Mouse (Mus musculus): ENCODE data around the gene U2af1l4. TPM values are rescaled to one million over a fixed set of nuclear protein-coding genes. Genes with fewer than 3 reads are reported as not detected.
A peak's percentile ranks its signal among the peaks of the same experiment; 100 is the strongest.

The U2af1l4 gene
- polyA plus RNA-seq, 1 experiment from 2014 or later = 86.0 TPM

- Histone ChIP-seq H3K9ac (replicated peaks; ENCODE audit: low read depth) (no peak overlapping the region), H3K4me2 (replicated peaks; ENCODE audit: low read depth, low read length) (no peak overlapping the region), H3K4me3 (ENCODE audit: low read depth, low read length) (no peak overlapping the region), H3K4me1 (ENCODE audit: insufficient read depth, low read depth, low read length) (no peaks in the 10 kb centered on the region; the same call in 1 of the 2 replicates), H3K27me3 (replicated peaks; ENCODE audit: insufficient read depth, low read length) (no peaks in the 10 kb centered on the region), H3K27ac (ENCODE audit: low read length) (peak overlapping the region; percentile 91), H3K36me3 (ENCODE audit: insufficient read depth, low read length) (no peaks in the 10 kb centered on the region), H3K9me3 (ENCODE audit: low read length) (no peaks in the 10 kb centered on the region)
- TF ChIP-seq CTCF (IDR thresholded peaks at IDR 0.05) = no peak
- TF ChIP-seq EP300 (IDR thresholded peaks at IDR 0.05) = peak; percentile 99
- DNase-seq (ENCODE audit: low spot score) = peak; percentile 96
- 27% methylated on average over 3 of the region's 3 CpGs for WGBS
- peak; percentile 76 for ATAC-seq
These were observed 39.5 kb downstream of the U2af1l4 start for GRCm38 (mm10) chr7:30602583-30602982.

DNA sequence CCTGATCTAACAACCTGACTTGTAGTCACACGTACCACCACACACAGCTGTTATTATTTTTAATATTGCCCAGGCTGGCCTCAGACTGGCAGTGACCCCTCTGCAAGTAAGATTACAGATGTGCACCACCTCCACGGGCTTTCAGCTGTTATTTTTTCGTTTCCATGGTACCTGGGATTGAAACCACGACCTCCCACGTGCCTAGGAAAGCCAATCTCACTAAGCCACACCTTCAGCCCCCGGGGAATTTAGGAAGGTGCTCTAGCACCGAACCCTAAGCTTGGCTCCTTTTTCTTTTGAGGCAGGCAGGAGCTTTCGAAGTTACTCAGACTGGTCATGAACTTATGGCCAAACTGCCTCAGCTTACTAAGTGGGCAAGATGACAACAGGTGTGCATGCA is 41.3 kb downstream of the U2af1l4 start:
- Histone ChIP-seq H3K27ac (ENCODE audit: low read length) (no peak overlapping the region), H3K27me3 (replicated peaks; ENCODE audit: insufficient read depth, low read length) (no peaks in the 10 kb centered on the region), H3K4me1 (ENCODE audit: insufficient read depth, low read depth, low read length) (no peaks in the 10 kb centered on the region), H3K9ac (replicated peaks; ENCODE audit: low read depth) (no peak overlapping the region), H3K4me2 (replicated peaks; ENCODE audit: low read depth, low read length) (no peak overlapping the region), H3K36me3 (ENCODE audit: insufficient read depth, low read length) (no peaks in the 10 kb centered on the region), H3K9me3 (ENCODE audit: low read length) (no peaks in the 10 kb centered on the region), H3K4me3 (ENCODE audit: low read depth, low read length) (no peak overlapping the region)
- ATAC-seq = no peak
- TF ChIP-seq CTCF (IDR thresholded peaks at IDR 0.05) (no peak), EP300 (IDR thresholded peaks at IDR 0.05) (no peak)
- WGBS = 40% methylated on average over 8 of the region's 8 CpGs
- no peak for DNase-seq (ENCODE audit: low spot score)

- no peak overlapping the region for H3K9ac ChIP-seq (replicated peaks; ENCODE audit: low read depth)
- no peaks in the 10 kb centered on the region for H3K4me1 ChIP-seq (ENCODE audit: insufficient read depth, low read depth, low read length)
- H3K36me3 ChIP-seq (ENCODE audit: insufficient read depth, low read length) = no peaks in the 10 kb centered on the region
- H3K4me3 ChIP-seq (ENCODE audit: low read depth, low read length) = no peak overlapping the region
- H3K27ac ChIP-seq (ENCODE audit: low read length) = no peak overlapping the region
- WGBS = 83% methylated on average over 8 of the region's 8 CpGs
- H3K27me3 ChIP-seq (replicated peaks; ENCODE audit: insufficient read depth, low read length) = no peaks in the 10 kb centered on the region
- H3K4me2 ChIP-seq (replicated peaks; ENCODE audit: low read depth, low read length) = no peak overlapping the region
- ATAC-seq (no peak), DNase-seq (ENCODE audit: low spot score) (no peak)
- TF ChIP-seq EP300 (IDR thresholded peaks at IDR 0.05) = no peak
- TF ChIP-seq CTCF (IDR thresholded peaks at IDR 0.05) = no peak
- H3K9me3 ChIP-seq (ENCODE audit: low read length) = no peaks in the 10 kb centered on the region
These were observed 41.8 kb downstream of the U2af1l4 start for GRCm38 (mm10) chr7:30604944-30605343.

- WGBS = 17% methylated on average over 8 of the region's 8 CpGs
- Histone ChIP-seq H3K4me1 (ENCODE audit: insufficient read depth, low read depth, low read length) (no peaks in the 10 kb centered on the region), H3K4me2 (replicated peaks; ENCODE audit: low read depth, low read length) (no peak overlapping the region), H3K4me3 (ENCODE audit: low read depth, low read length) (no peak overlapping the region), H3K27me3 (replicated peaks; ENCODE audit: insufficient read depth, low read length) (no peaks in the 10 kb centered on the region), H3K9me3 (ENCODE audit: low read length) (no peaks in the 10 kb centered on the region), H3K27ac (ENCODE audit: low read length) (no peak overlapping the region), H3K9ac (replicated peaks; ENCODE audit: low read depth) (no peak overlapping the region), H3K36me3 (ENCODE audit: insufficient read depth, low read length) (no peaks in the 10 kb centered on the region)
- TF ChIP-seq EP300 (IDR thresholded peaks at IDR 0.05) = 0 out of 2 replicates have a peak, but pooled peaks have one; percentile 39
- TF ChIP-seq CTCF (IDR thresholded peaks at IDR 0.05) = peak; percentile 85
- DNase-seq (ENCODE audit: low spot score) (peak; percentile 76), ATAC-seq (peak; percentile 80)
These were observed 44.7 kb downstream of the U2af1l4 start for GRCm38 (mm10) chr7:30607706-30608309.

DNA sequence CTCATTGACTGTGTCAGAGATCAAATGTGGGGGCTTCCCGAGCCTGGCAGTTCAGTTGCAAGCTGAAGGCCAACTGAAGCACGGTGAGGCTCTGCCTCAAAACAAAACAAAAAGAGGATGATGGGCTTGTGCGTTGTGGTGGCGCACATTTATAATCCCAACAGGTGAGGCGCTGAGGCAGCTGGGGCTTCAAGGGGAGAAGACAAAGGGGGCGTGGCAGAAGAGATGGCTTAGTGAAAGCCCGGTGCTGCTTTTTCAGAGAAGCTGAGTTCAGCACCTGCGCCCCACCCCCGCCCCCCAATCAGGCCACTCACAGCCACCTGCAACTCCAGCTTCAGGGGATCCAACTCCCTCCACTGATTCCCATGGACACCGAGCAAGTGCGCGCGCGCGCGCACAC is 45.4 kb downstream of the U2af1l4 start:
- Histone ChIP-seq H3K4me1 (ENCODE audit: insufficient read depth, low read depth, low read length) (no peaks in the 10 kb centered on the region), H3K27ac (ENCODE audit: low read length) (no peak overlapping the region), H3K4me3 (ENCODE audit: low read depth, low read length) (no peak overlapping the region), H3K9me3 (ENCODE audit: low read length) (no peaks in the 10 kb centered on the region), H3K27me3 (replicated peaks; ENCODE audit: insufficient read depth, low read length) (no peaks in the 10 kb centered on the region), H3K4me2 (replicated peaks; ENCODE audit: low read depth, low read length) (no peak overlapping the region), H3K9ac (replicated peaks; ENCODE audit: low read depth) (no peak overlapping the region), H3K36me3 (ENCODE audit: insufficient read depth, low read length) (no peaks in the 10 kb centered on the region)
- TF ChIP-seq EP300 (IDR thresholded peaks at IDR 0.05) = no peak
- no peak for TF ChIP-seq CTCF (IDR thresholded peaks at IDR 0.05)
- ATAC-seq = no peak
- no peak for DNase-seq (ENCODE audit: low spot score)
- WGBS = 52% methylated on average over 16 of the region's 16 CpGs

DNA sequence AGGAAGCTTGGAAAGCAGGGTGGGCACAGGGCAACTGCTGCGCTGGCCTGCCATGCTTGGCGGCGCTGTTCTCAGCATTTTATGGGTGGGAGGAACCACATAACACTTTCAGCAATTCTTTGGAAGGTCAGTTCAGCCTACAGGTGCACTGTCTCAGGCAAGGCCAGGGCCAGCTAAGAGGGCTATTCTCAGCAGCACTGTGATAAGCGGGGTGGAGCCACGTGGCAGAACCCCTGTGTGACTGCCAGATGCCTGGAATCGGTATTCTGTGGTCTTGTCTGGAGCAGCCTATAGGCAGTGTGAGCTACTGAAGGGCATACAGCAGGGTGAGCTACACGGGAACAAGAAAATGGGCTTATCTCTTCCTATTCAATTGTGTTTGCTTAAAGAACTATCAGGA is 46.9 kb downstream of the U2af1l4 start:
- TF ChIP-seq EP300 (IDR thresholded peaks at IDR 0.05) (no peak), CTCF (IDR thresholded peaks at IDR 0.05) (no peak)
- no peak for DNase-seq (ENCODE audit: low spot score)
- Histone ChIP-seq H3K36me3 (ENCODE audit: insufficient read depth, low read length) (no peaks in the 10 kb centered on the region), H3K9me3 (ENCODE audit: low read length) (no peaks in the 10 kb centered on the region), H3K27ac (ENCODE audit: low read length) (no peak overlapping the region), H3K4me3 (ENCODE audit: low read depth, low read length) (no peak overlapping the region), H3K4me2 (replicated peaks; ENCODE audit: low read depth, low read length) (no peak overlapping the region), H3K27me3 (replicated peaks; ENCODE audit: insufficient read depth, low read length) (no peaks in the 10 kb centered on the region), H3K9ac (replicated peaks; ENCODE audit: low read depth) (no peak overlapping the region), H3K4me1 (ENCODE audit: insufficient read depth, low read depth, low read length) (no peaks in the 10 kb centered on the region)
- 51% methylated on average over 7 of the region's 7 CpGs for WGBS
- no peak for ATAC-seq
